Mouse (Mus musculus) olfactory bulb, adult 2 months (tissue): ENCODE data around the gene Arhgap10.

ENCODE experiments used
- CTCF ChIP-seq: fragments of 200-500 bp; IDR thresholded peaks from 2 replicates; pipeline ENCODE4 v1.5.1; 2012; ENCODE audit warnings: low read depth, mild to moderate bottlenecking, low read length, moderate library complexity; ENCODE audit not compliant: insufficient read depth
- POLR2A ChIP-seq: fragments of 200-500 bp; IDR thresholded peaks from 2 replicates; pipeline ENCODE4 v1.6.1; 2012; ENCODE audit warnings: mild to moderate bottlenecking, low read depth, low read length, moderate library complexity; ENCODE audit not compliant: insufficient read depth

DNA sequence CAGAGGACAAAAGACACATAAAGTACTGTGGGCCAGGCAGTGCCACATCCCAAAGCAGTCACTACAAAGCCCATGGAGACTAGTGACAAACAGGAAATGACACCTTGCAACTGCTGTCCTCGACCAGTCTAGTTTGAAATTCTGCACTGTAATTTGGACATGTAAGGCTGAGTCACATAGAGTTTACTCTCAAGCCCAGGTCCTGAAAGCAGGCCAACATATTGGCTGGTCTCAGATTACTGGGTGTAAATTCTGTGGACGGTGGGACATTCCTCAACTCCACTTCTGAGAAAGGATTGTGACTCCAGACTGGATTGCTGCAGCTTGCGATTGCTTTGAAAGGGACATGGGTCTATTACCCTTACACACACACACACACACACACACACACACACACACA, 229.7 kb downstream of the Arhgap10 start:
- TF ChIP-seq POLR2A: no peak
- no peak for TF ChIP-seq CTCF
